Mouse (Mus musculus) embryo, embryonic 10.5 days (tissue): ENCODE data around the gene Mtus2.
A peak's percentile ranks its signal among the peaks of the same experiment; 100 is the strongest.

Source experiments
- DNase-seq: peaks from one replicate; pipeline ENCODE4 v3.0.0-alpha.2; 2015; ENCODE audit warnings: low spot score

The Mtus2 gene

GRCm38 (mm10) chr5:148191416-148191815 lies 234.3 kb downstream of the Mtus2 start:
- DNase-seq: no peak

- no peak for DNase-seq
Observed at GRCm38 (mm10) chr5:148211831-148212230, 254.7 kb downstream of the Mtus2 start.

GRCm38 (mm10) chr5:148216786-148217185 lies 259.7 kb downstream of the Mtus2 start:
- no peak for DNase-seq

- no peak for DNase-seq
Observed at GRCm38 (mm10) chr5:148222898-148223297, 265.8 kb downstream of the Mtus2 start.

- no peak for DNase-seq
Observed at GRCm38 (mm10) chr5:148224004-148224403, 266.9 kb downstream of the Mtus2 start.

- no peak for DNase-seq
Observed at GRCm38 (mm10) chr5:148233714-148234113, 276.6 kb downstream of the Mtus2 start.

GRCm38 (mm10) chr5:148236616-148237015 lies 279.5 kb downstream of the Mtus2 start:
- DNase-seq: peak; percentile 35

GRCm38 (mm10) chr5:148239067-148239466 lies 281.9 kb downstream of the Mtus2 start:
- peak; percentile 77 for DNase-seq

GRCm38 (mm10) chr5:148239757-148240156 lies 282.6 kb downstream of the Mtus2 start:
- no peak for DNase-seq

GRCm38 (mm10) chr5:148241932-148242331 lies 284.8 kb downstream of the Mtus2 start:
- peak; percentile 87 for DNase-seq

- DNase-seq: no peak
Observed at GRCm38 (mm10) chr5:148244471-148244870, 287.4 kb downstream of the Mtus2 start.

GRCm38 (mm10) chr5:148245386-148245785 lies 288.3 kb downstream of the Mtus2 start:
- no peak for DNase-seq

GRCm38 (mm10) chr5:148248236-148248635 lies 291.1 kb downstream of the Mtus2 start:
- DNase-seq: no peak

GRCm38 (mm10) chr5:148251847-148252246 lies 294.7 kb downstream of the Mtus2 start:
- no peak for DNase-seq

- no peak for DNase-seq
Observed at GRCm38 (mm10) chr5:148262016-148262415, 304.9 kb downstream of the Mtus2 start.

- peak; percentile 69 for DNase-seq
Observed at GRCm38 (mm10) chr5:148264819-148265707, 307.9 kb downstream of the Mtus2 start.

GRCm38 (mm10) chr5:148266841-148267240 lies 309.7 kb downstream of the Mtus2 start:
- no peak for DNase-seq

- DNase-seq: peak; percentile 21
Observed at GRCm38 (mm10) chr5:148267446-148267845, 310.3 kb downstream of the Mtus2 start.

- DNase-seq: no peak
Observed at GRCm38 (mm10) chr5:148272065-148272464, 314.9 kb downstream of the Mtus2 start.

- no peak for DNase-seq
Observed at GRCm38 (mm10) chr5:148272771-148273170, 315.7 kb downstream of the Mtus2 start.

- no peak for DNase-seq
Observed at GRCm38 (mm10) chr5:148278233-148278632, 321.1 kb downstream of the Mtus2 start.

GRCm38 (mm10) chr5:148280321-148280720 lies 323.2 kb downstream of the Mtus2 start:
- no peak for DNase-seq

GRCm38 (mm10) chr5:148282093-148282492 lies 325.0 kb downstream of the Mtus2 start:
- DNase-seq: no peak

- no peak for DNase-seq
Observed at GRCm38 (mm10) chr5:148282631-148283030, 325.5 kb downstream of the Mtus2 start.
